Mouse (Mus musculus) liver, embryonic 14.5 days (tissue): ENCODE measurements around the gene Erf. TPM values are rescaled to one million over a fixed set of nuclear protein-coding genes. Genes with fewer than 3 reads are reported as not detected.
"Not testable (repeated sequence)": the region's sequence is repeated elsewhere in the genome, so short reads cannot be mapped to it uniquely, and the experiment has no call there.

Experiments used
- ATAC-seq: fragments of 200-750 bp; cut with Nextera tagmentation; 2 replicates; pipeline ENCODE4 v1.8.0; 2017; ENCODE audit warnings: moderate number of reproducible peaks, mild to moderate bottlenecking, moderate library complexity; ENCODE audit not compliant: insufficient read depth
- DNase-seq, 3 experiments: peaks; one replicate each; pipeline ENCODE4 v3.0.0-alpha.2; 2012 to 2013; ENCODE audit warnings: low read depth in 3 of 3, low spot score in 3 of 3
- H3K27ac ChIP-seq: fragments of 300-500 bp; sonication (generic); 2 replicates; pipeline ENCODE4 v1.5.1; 2014; ENCODE audit warnings: moderate library complexity, mild to moderate bottlenecking, control low read depth, inconsistent platforms
- H3K27me3 ChIP-seq: fragments of 300-500 bp; sonication (generic); 2 replicates; pipeline ENCODE4 v1.6.1; 2014; ENCODE audit warnings: mild to moderate bottlenecking, low read length, moderate library complexity; ENCODE audit not compliant: control insufficient read depth, insufficient read depth
- H3K36me3 ChIP-seq: fragments of 300-500 bp; sonication (generic); replicated peaks from 2 replicates; pipeline ENCODE4 v1.6.1; 2014; ENCODE audit warnings: low read depth; ENCODE audit not compliant: control insufficient read depth, insufficient read depth
- H3K4me1 ChIP-seq, 2 experiments: fragments of 200-500 bp in 1 of 2; fragments of 300-500 bp in 1 of 2; sonication (generic) in 1 of 2; replicated peaks; 2 replicates each; pipeline ENCODE4 v1.6.1; 2012 to 2014; ENCODE audit warnings: antibody characterized with exemption in 1 of 2, inconsistent platforms in 1 of 2, low read length in 1 of 2; ENCODE audit not compliant: control insufficient read depth in 2 of 2, insufficient read depth in 2 of 2
- H3K4me2 ChIP-seq: fragments of 300-500 bp; sonication (generic); 2 replicates; pipeline ENCODE4 v1.6.1; 2014; ENCODE audit warnings: low read depth, mild to moderate bottlenecking, control low read depth, moderate library complexity
- H3K4me3 ChIP-seq, 2 experiments: fragments of 200-500 bp in 1 of 2; fragments of 300-500 bp in 1 of 2; sonication (generic) in 1 of 2; 2 replicates each; pipeline ENCODE4 v1.5.1; 2012 to 2014; ENCODE audit warnings: low read depth in 2 of 2, low read length in 2 of 2, mild to moderate bottlenecking in 2 of 2, control low read depth in 1 of 2, inconsistent platforms in 1 of 2, moderate library complexity in 1 of 2; ENCODE audit not compliant: insufficient read depth in 1 of 2
- H3K9ac ChIP-seq: fragments of 300-500 bp; sonication (generic); replicated peaks from 2 replicates; pipeline ENCODE4 v1.6.1; 2014; ENCODE audit warnings: mild to moderate bottlenecking, control low read depth, moderate library complexity
- H3K9me3 ChIP-seq: fragments of 300-500 bp; sonication (generic); 2 replicates; pipeline ENCODE4 v1.6.1; 2016; ENCODE audit warnings: low read length, mixed read lengths; ENCODE audit not compliant: control insufficient read depth
- CTCF ChIP-seq: IDR thresholded peaks from 2 replicates; pipeline ENCODE4 v1.5.1; 2016; ENCODE audit warnings: antibody characterized with exemption, low read depth, control low read depth
- EP300 ChIP-seq: IDR thresholded peaks from 2 replicates; pipeline ENCODE4 v1.6.1; 2016; ENCODE audit warnings: antibody characterized with exemption, low read depth
- whole genome bisulfite sequencing: fragments of 180-500 bp; shearing (Covaris S2); extraction: QIAGEN DNeasy Blood & Tissue Kit; methylation state at CpG from one replicate; pipeline ENCODE4 v1.1.7; 2014; ENCODE audit not compliant: insufficient replicate concordance; 5-methylcytosine and 5-hydroxymethylcytosine counted together
- polyA plus RNA-seq, 2 experiments: library from polyadenylated mRNA; depleted of rRNA in 1 of 2; stranded (reverse) in 1 of 2; unstranded in 1 of 2; fragments of >200 nt; fragmentation: Nextera tagmentation in 1 of 2; extraction: Ambion mirVana in 1 of 2; gene quantifications; 2 replicates each; pipeline versions ENCODE4 v1.2.1 to v1.2.3; 2012 to 2014

The Erf gene
- polyA plus RNA-seq, 2 experiments = 5.1 to 8.5 TPM

- Histone ChIP-seq H3K27me3 (no peaks in the 10 kb centered on the region), H3K4me1 (peaks cover 18 to 31% of the 10 kb centered on the region in 2 experiments), H3K36me3 (no peaks in the 10 kb centered on the region; the same call in 1 of the 2 replicates), H3K4me2 (peak overlapping the region; percentile 81), H3K9ac (peak overlapping the region; percentile 72), H3K9me3 (no peaks in the 10 kb centered on the region), H3K27ac (peak overlapping the region; percentile 43), H3K4me3 (peak overlapping the region in 1 of 2 experiments; percentile 68; a peak in 2 of 4 replicates)
- DNase-seq (no peak), ATAC-seq (no peak)
- WGBS = 69% methylated on average over 8 of the region's 8 CpGs
- no peak for TF ChIP-seq EP300
- no peak for TF ChIP-seq CTCF
Measured at GRCm38 (mm10) chr7:25266180-25266962, 15.8 kb upstream of the Erf start.

GRCm38 (mm10) chr7:25265743-25266142 is 15.2 kb upstream of the Erf start:
- not testable (repeated sequence) for H3K27me3 ChIP-seq, H3K4me2 ChIP-seq, DNase-seq, H3K36me3 ChIP-seq, ATAC-seq, H3K9me3 ChIP-seq, H3K9ac ChIP-seq, H3K4me3 ChIP-seq, H3K27ac ChIP-seq
- peaks cover 18 to 31% of the 10 kb centered on the region in 2 experiments for H3K4me1 ChIP-seq
- 42% methylated on average over 5 of the region's 5 CpGs for WGBS

- Histone ChIP-seq H3K27me3 (no peaks in the 10 kb centered on the region), H3K4me1 (peaks cover 12 to 20% of the 10 kb centered on the region in 2 experiments), H3K4me2 (no peak overlapping the region), H3K36me3 (no peaks in the 10 kb centered on the region), H3K27ac (no peak overlapping the region), H3K9me3 (no peaks in the 10 kb centered on the region), H3K9ac (no peak overlapping the region), H3K4me3 (no peak overlapping the region)
- ATAC-seq (no peak), DNase-seq (no peak)
- TF ChIP-seq EP300 (no peak), CTCF (no peak)
- 45% methylated on average over 17 of the region's 17 CpGs for WGBS
Measured at GRCm38 (mm10) chr7:25263968-25264870, 13.7 kb upstream of the Erf start.

DNA sequence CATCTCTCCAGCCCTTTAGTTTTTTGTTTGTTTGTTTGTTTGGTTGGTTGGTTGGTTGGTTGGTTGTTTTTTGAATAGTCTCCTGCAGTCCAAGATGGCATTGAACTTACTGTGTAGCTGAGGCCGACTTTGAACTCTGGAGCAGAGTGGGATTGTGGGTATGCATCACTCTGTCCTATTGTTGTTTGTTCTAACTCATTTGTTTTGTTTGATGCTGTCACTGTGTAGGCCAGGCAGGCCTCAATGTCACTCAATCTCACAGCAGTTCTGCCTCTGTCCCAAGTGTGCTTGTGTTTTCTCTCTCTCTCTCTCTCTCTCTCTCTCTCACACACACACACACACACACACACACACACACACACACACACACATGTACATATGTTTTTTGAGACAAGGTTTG is 11.3 kb upstream of the Erf start:
- Histone ChIP-seq H3K36me3 (no peaks in the 10 kb centered on the region), H3K27ac (no peak overlapping the region), H3K4me2 (no peak overlapping the region), H3K4me1 (peaks cover 5 to 13% of the 10 kb centered on the region in 2 experiments), H3K9ac (no peak overlapping the region), H3K9me3 (no peaks in the 10 kb centered on the region), H3K27me3 (no peaks in the 10 kb centered on the region), H3K4me3 (no peak overlapping the region)
- TF ChIP-seq EP300 (no peak), CTCF (no peak)
- ATAC-seq (no peak), DNase-seq (no peak)
- WGBS = 70% methylated on average over 1 of the region's 1 CpGs

- Histone ChIP-seq H3K9me3 (no peaks in the 10 kb centered on the region), H3K27ac (no peak overlapping the region), H3K27me3 (no peaks in the 10 kb centered on the region), H3K4me1 (peaks cover 14 to 20% of the 10 kb centered on the region in 2 experiments), H3K36me3 (no peaks in the 10 kb centered on the region), H3K4me2 (no peak overlapping the region; the same call in 1 of the 2 replicates), H3K4me3 (no peak overlapping the region), H3K9ac (no peak overlapping the region)
- DNase-seq (no peak), ATAC-seq (no peak)
- no peak for TF ChIP-seq EP300
- no peak for TF ChIP-seq CTCF
- 33% methylated on average over 8 of the region's 8 CpGs for WGBS
Measured at GRCm38 (mm10) chr7:25251822-25252221, 1.3 kb upstream of the Erf start.
